Mouse (Mus musculus): Measurements from ENCODE around the gene Uba1y. TPM values are rescaled to one million over a fixed set of nuclear protein-coding genes. Genes with fewer than 3 reads are reported as not detected.
"Not testable (repeated sequence)": the region's sequence is repeated elsewhere in the genome, so short reads cannot be mapped to it uniquely, and the experiment has no call there.

Uba1y gene
- polyA plus RNA-seq (2011; ENCODE audit: insufficient read depth, insufficient read length, low replicate concordance, missing spikeins): not detected in 2 replicates

GRCm38 (mm10) chrY:818396-818795 is at the start of gene Uba1y:
Uba1y (plus strand) TSS chrY:818649.
- 82% methylated on average over 13 of the region's 15 CpGs for whole genome bisulfite sequencing
- no peaks in the 10 kb centered on the region for H3K4me1 ChIP-seq (ENCODE audit: control insufficient read depth, insufficient read depth, low read length)
- TF ChIP-seq POLR2A (IDR thresholded peaks at IDR 0.05; ENCODE audit: borderline replicate concordance, control insufficient read depth, low read depth, low read length): no peak
- TF ChIP-seq CTCF (IDR thresholded peaks at IDR 0.05; ENCODE audit: control insufficient read depth, insufficient read depth, low read length): no peak
- no peak within 1 kb of the TSS for H3K4me3 ChIP-seq (replicated peaks; ENCODE audit: control insufficient read depth, low read depth, low read length)
- H3K27ac ChIP-seq (ENCODE audit: control insufficient read depth, insufficient read depth, low read depth, low read length, poor library complexity): no peak within 1 kb of the TSS

GRCm38 (mm10) chrY:797309-797708 is 21.1 kb upstream of the Uba1y start, which contains the start of gene Zfy1:
Zfy1 (minus strand) TSS chrY:797409.
- WGBS: 70% methylated on average over 2 of the region's 11 CpGs
- H3K27ac ChIP-seq (ENCODE audit: control insufficient read depth, insufficient read depth, low read depth, low read length, poor library complexity); H3K4me1 ChIP-seq (ENCODE audit: control insufficient read depth, insufficient read depth, low read length); H3K4me3 ChIP-seq (replicated peaks; ENCODE audit: control insufficient read depth, low read depth, low read length): not testable (repeated sequence)

- no peak overlapping the region for H3K27ac ChIP-seq (ENCODE audit: control insufficient read depth, insufficient read depth, low read depth, low read length, poor library complexity)
- TF ChIP-seq CTCF (IDR thresholded peaks at IDR 0.05; ENCODE audit: control insufficient read depth, insufficient read depth, low read length): no peak
- TF ChIP-seq POLR2A (IDR thresholded peaks at IDR 0.05; ENCODE audit: borderline replicate concordance, control insufficient read depth, low read depth, low read length): no peak
- H3K4me3 ChIP-seq (replicated peaks; ENCODE audit: control insufficient read depth, low read depth, low read length): no peak overlapping the region
- WGBS: 5% methylated on average over 15 of the region's 15 CpGs
- no peaks in the 10 kb centered on the region for H3K4me1 ChIP-seq (ENCODE audit: control insufficient read depth, insufficient read depth, low read length)
These were observed 9.3 kb upstream of the Uba1y start for GRCm38 (mm10) chrY:808991-809661.

- TF ChIP-seq CTCF (IDR thresholded peaks at IDR 0.05; ENCODE audit: control insufficient read depth, insufficient read depth, low read length) (no peak), POLR2A (IDR thresholded peaks at IDR 0.05; ENCODE audit: borderline replicate concordance, control insufficient read depth, low read depth, low read length) (no peak)
- Histone ChIP-seq H3K27ac (ENCODE audit: control insufficient read depth, insufficient read depth, low read depth, low read length, poor library complexity) (no peak overlapping the region), H3K4me1 (ENCODE audit: control insufficient read depth, insufficient read depth, low read length) (no peaks in the 10 kb centered on the region), H3K4me3 (replicated peaks; ENCODE audit: control insufficient read depth, low read depth, low read length) (no peak overlapping the region)
These were observed 54.0 kb downstream of the Uba1y start for GRCm38 (mm10) chrY:872404-872803.

- no peak for TF ChIP-seq CTCF (IDR thresholded peaks at IDR 0.05; ENCODE audit: control insufficient read depth, insufficient read depth, low read length)
- TF ChIP-seq POLR2A (IDR thresholded peaks at IDR 0.05; ENCODE audit: borderline replicate concordance, control insufficient read depth, low read depth, low read length): no peak
- H3K4me1 ChIP-seq (ENCODE audit: control insufficient read depth, insufficient read depth, low read length): no peaks in the 10 kb centered on the region
- WGBS: 38% methylated on average over 18 of the region's 18 CpGs
These were observed 54.6 kb downstream of the Uba1y start for GRCm38 (mm10) chrY:872855-873549.

More at GRCm38 (mm10) chrY:872855-873549, 54.6 kb downstream of the Uba1y start:
- no peak overlapping the region for H3K4me3 ChIP-seq (replicated peaks; ENCODE audit: control insufficient read depth, low read depth, low read length)
- H3K27ac ChIP-seq (ENCODE audit: control insufficient read depth, insufficient read depth, low read depth, low read length, poor library complexity): no peak overlapping the region

Other genes starting within 250 kb of the Uba1y start
- not detected in 2 replicates for gene Zfy1, start 21.2 kb upstream of the Uba1y start, polyA plus RNA-seq (2011; ENCODE audit: insufficient read depth, insufficient read length, low replicate concordance, missing spikeins)
- 3.1 and 5.0 TPM in 2 replicates for gene Kdm5d, start 79.1 kb downstream of the Uba1y start, polyA plus RNA-seq (2011; ENCODE audit: insufficient read depth, insufficient read length, low replicate concordance, missing spikeins)
- gene Eif2s3y, start 191.9 kb downstream of the Uba1y start, polyA plus RNA-seq (2011; ENCODE audit: insufficient read depth, insufficient read length, low replicate concordance, missing spikeins): 25.9 and 26.0 TPM in 2 replicates